Mouse (Mus musculus) cerebellum, adult 2 months (tissue): Measurements from ENCODE around the gene 1700022I11Rik. TPM values are rescaled to one million over a fixed set of nuclear protein-coding genes. Genes with fewer than 3 reads are reported as not detected.
A peak's percentile ranks its signal among the peaks of the same experiment; 100 is the strongest.

Experiments used
- DNase-seq, 2 experiments: peaks; one replicate each; pipeline ENCODE4 v3.0.0; 2021
- H3K27ac ChIP-seq: fragments of 200-500 bp; 2 replicates; pipeline ENCODE4 v1.5.1; 2012; ENCODE audit warnings: low read length, control low read depth, inconsistent platforms; ENCODE audit not compliant: insufficient read depth
- H3K27me3 ChIP-seq: fragments of 200-500 bp; 2 replicates; pipeline ENCODE4 v1.6.1; 2012; ENCODE audit warnings: inconsistent platforms, mild to moderate bottlenecking, low read length, moderate library complexity; ENCODE audit not compliant: control insufficient read depth, insufficient read depth
- H3K4me1 ChIP-seq: fragments of 200-500 bp; 2 replicates; pipeline ENCODE4 v1.6.1; 2011; ENCODE audit warnings: low read length; ENCODE audit not compliant: control insufficient read depth, insufficient read depth
- H3K4me3 ChIP-seq: fragments of 200-500 bp; replicated peaks from 2 replicates; pipeline ENCODE3; 2011; ENCODE audit warnings: mild to moderate bottlenecking, low read depth, low read length, control low read depth; ENCODE audit not compliant: insufficient read depth
- CTCF ChIP-seq: fragments of 200-500 bp; IDR thresholded peaks from 2 replicates; pipeline ENCODE4 v1.5.1; 2011; ENCODE audit warnings: low read depth, mild to moderate bottlenecking, control low read depth, low read length, moderate library complexity, borderline replicate concordance; ENCODE audit not compliant: insufficient read depth
- POLR2A ChIP-seq: fragments of 200-500 bp; IDR thresholded peaks from 2 replicates; pipeline ENCODE4 v1.6.1; 2011; ENCODE audit warnings: low read length, control low read depth, borderline replicate concordance; ENCODE audit not compliant: insufficient read depth
- WGBS: fragments of 180-500 bp; shearing (Covaris S2); methylation state at CpG from one replicate; pipeline ENCODE4 v1.1.7; 2018; 5-methylcytosine and 5-hydroxymethylcytosine counted together
- polyA plus RNA-seq: library from polyadenylated mRNA; depleted of rRNA; stranded (reverse); fragments of >200 nt; gene quantifications from 2 replicates; pipeline ENCODE4 v1.2.3, GENCODE M21; 2012

1700022I11Rik gene
- polyA plus RNA-seq, 1 experiment = not detected

DNA sequence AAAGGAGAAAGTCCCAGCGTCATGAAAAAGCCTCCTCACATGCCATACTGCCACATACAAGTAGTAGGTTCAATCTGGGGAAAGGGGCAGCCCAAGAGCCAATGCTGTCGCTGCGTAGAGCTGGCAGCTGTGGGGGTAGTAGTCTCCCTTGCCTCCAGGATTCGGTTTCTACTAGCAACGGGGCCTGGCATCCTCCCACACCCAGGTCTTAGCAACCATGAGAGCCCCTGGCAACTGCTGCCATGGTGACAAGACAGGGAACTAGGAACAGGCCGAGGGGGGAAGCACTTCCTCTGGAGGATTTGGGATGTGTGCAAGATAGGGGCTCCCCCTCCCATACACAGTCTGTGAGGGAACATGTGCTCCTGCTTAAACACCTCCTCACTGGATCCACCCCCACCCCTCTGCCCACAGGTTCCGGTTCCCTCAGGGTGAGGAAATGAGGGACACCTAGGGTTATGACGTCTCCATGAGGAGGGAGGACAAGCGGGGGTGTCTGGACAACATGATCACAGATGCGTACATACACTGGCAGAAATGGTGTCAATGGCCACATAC, 22.6 kb upstream of the 1700022I11Rik start:
- Histone ChIP-seq H3K27ac (no peak overlapping the region), H3K4me1 (peaks cover 13% of the 10 kb centered on the region), H3K4me3 (no peak overlapping the region), H3K27me3 (no peaks in the 10 kb centered on the region)
- whole genome bisulfite sequencing = 60% methylated on average over 10 of the region's 10 CpGs
- no peak for DNase-seq
- TF ChIP-seq POLR2A (no peak), CTCF (no peak)

DNA sequence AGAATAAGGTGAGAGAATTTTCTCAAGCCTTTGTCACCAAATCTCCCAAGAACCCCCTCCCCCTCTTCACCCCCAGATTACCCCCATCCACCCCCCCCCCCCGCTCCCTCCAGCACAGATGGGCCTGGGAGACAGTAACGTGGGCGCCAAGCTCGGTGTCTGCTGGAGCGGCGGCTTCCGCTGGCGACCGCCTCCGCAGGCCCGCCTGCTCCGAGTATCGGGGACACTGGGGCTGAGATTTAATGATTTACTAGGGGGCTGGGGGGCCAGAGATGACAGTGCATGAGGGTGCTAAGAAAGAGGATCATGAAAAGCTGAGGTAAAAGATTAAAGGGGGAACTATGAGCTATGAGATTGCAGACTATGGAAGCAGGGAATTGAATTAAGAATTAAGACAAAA, 20.9 kb upstream of the 1700022I11Rik start:
- WGBS = 11% methylated on average over 13 of the region's 13 CpGs
- DNase-seq = no peak
- H3K27me3 ChIP-seq = no peaks in the 10 kb centered on the region
- no peak for TF ChIP-seq CTCF
- TF ChIP-seq POLR2A = no peak
- H3K4me1 ChIP-seq = peaks cover 30% of the 10 kb centered on the region
- H3K4me3 ChIP-seq = no peak overlapping the region
- no peak overlapping the region for H3K27ac ChIP-seq

DNA sequence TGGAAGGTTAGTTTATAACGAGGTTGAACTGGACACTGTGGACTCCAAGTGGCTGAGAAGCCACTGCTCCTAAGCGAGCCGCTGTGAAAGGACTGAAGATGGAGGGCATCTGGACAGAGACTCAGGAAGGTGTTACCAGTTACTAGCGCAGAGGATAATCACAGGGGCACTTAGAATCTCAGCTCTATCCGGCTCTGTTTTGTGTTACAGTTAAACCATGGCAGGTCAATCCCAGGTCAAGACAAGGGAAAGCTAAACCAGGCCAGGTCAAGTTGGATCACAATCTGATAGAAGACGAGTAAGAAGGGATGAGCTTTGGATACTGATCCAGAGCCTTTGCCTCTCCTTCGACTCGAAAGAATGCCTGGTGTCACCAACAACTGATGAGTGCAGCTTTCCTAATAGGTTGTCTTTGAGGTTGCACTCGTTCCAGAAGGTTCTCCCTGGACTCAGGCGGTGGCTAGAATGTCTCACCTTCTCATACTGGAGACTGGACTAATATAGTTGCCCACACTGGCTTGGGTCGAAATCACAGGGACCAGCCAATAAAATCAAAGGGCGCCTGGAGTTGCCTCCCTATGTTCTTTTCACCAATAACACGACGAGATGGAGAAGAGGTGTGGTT, 20.2 kb upstream of the 1700022I11Rik start:
- no peak for DNase-seq
- peak overlapping the region; percentile 50 for H3K4me3 ChIP-seq
- 7% methylated on average over 14 of the region's 14 CpGs for WGBS
- H3K27me3 ChIP-seq = no peaks in the 10 kb centered on the region
- peaks cover 35% of the 10 kb centered on the region for H3K4me1 ChIP-seq
- TF ChIP-seq POLR2A (peak; percentile 90; the same call in 1 of the 2 replicates), CTCF (no peak)
- peak overlapping the region; percentile 43 for H3K27ac ChIP-seq

DNA sequence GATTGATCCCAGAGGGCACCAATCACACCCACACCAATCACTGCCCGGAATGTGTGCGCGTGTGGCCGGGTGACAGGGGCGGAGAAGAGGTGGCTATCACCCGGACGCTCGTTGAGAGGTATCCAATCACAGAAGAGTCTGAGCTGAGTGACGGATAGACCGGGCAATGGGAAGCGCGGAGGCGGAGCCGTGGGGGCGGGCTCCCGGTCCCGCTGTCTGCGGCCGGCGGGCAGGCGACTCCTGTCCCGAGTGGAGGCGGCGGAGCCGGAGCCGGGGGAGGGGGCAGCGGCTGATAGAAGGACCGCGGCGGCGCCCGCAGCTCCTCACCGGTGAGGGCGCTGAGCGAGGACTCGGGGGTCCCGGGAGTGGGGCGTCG, 19.7 kb upstream of the 1700022I11Rik start, which contains the start of gene Dnajb5:
TSS of gene Dnajb5 (plus strand) at position 139 of the 376 bp plus-strand sequence.
- TF ChIP-seq CTCF (no peak), POLR2A (peak; percentile 37; the same call in 1 of the 2 replicates)
- H3K4me3 ChIP-seq = peak within 1 kb of the TSS; percentile 69
- peak; percentile 100 for DNase-seq
- H3K27me3 ChIP-seq = no peaks in the 10 kb centered on the region
- peak within 1 kb of the TSS; percentile 90 for H3K27ac ChIP-seq
- peaks cover 39% of the 10 kb centered on the region for H3K4me1 ChIP-seq
- under 1% methylated on average over 39 of the region's 39 CpGs for WGBS

DNA sequence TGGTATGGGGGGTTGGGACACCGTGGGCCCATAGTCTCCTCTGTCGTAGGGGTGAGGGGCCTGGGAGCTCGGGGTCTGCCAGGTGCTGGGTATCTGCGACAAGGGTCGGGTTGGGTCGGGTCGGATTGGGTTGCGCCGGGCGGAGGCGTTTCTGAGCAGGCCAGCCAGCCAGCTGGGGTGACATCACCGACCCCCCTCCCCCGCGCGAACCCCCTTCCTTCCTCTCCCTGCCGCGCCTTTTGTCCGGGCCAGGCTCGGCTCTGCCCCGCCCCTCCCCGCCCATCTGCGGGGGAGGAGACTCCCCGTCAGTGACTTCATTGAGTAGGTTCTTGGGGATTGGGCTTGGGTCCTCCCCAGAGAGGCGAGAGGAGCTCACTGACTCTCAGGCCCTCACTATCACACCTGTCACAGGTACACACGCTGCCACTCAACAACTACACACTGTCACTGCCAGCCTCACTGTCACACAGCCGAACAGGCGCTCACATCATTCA, 19.3 kb upstream of the 1700022I11Rik start:
- peak; percentile 81 to 86 for DNase-seq
- peaks cover 41% of the 10 kb centered on the region for H3K4me1 ChIP-seq
- under 1% methylated on average over 23 of the region's 27 CpGs for WGBS
- H3K4me3 ChIP-seq = peak overlapping the region; percentile 69
- no peaks in the 10 kb centered on the region for H3K27me3 ChIP-seq
- peak overlapping the region; percentile 90 for H3K27ac ChIP-seq
- TF ChIP-seq CTCF (no peak), POLR2A (0 out of 2 replicates have a peak, but pooled peaks have one; percentile 17)

DNA sequence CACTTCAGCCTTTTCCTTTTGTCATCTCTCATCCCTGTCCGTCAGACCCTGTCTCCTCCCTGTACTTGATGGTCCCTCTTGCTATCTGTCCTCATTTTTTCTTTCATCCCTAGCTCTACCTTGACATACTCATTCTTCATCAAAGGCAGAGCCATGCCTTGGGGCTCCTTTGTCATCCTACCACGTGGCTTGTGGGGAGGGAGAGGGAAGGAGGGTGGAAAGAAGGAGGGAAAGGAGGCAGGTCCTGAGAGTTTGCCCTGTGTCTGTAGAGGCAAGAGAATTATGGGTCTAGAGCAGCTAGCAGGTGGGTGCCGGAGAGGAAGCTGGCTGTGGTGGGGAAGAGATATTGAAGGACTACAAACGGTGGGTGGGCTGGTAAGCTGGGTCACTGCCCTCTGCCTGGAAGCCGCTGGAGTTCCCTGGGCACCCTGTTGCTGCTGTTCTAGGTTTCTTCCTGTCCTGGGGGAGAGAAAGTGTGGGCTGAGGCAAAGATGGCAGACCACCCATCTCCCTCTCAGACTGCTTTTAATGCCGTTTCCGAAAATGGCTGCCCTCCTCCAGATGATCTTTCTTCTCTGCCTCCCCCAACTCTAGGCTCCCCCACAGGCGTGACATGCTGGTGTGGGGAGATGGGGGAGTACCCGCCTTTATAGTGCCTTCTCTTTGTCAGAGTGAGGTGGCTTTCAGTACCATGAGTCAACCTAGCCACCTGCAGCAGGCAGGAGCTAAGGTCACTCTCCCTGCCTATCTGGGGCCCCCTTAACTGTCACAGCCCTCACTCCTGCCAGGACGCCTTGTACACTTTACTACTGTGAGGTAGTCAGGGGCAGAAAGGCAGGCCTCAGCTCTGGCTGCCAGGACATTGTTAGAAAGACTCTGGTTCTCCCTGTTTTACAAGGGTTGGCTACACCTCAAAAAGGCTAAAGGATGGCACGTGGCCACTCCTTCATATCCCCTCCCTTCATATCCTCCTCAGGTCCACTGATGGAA, 17.9 kb upstream of the 1700022I11Rik start:
- H3K4me3 ChIP-seq = peak overlapping the region; percentile 69
- no peak for DNase-seq
- peaks cover 38% of the 10 kb centered on the region for H3K4me1 ChIP-seq
- peak overlapping the region; percentile 62 for H3K27ac ChIP-seq
- H3K27me3 ChIP-seq = no peaks in the 10 kb centered on the region
- no peak for TF ChIP-seq POLR2A
- TF ChIP-seq CTCF = no peak
- 35% methylated on average over 11 of the region's 11 CpGs for WGBS

DNA sequence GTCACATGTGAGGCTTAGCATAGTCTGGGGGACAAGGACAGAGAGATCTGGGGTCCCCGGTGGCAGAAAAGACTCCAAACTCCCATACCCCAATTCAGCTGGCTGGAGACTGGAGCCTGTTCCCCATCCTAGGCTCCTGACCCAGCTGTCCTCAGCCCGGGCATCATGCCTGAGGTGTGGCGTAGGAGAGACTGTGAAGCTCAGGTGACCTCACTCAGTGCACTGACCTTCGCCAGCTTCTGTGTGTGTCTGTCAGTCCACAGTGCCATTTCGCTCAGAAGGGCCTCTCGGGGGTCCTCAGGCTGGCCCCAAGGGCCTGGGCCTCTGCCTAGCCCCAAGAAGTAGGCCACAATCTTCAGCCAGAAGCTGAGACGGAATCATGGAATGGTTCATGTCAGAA, 16.8 kb upstream of the 1700022I11Rik start:
- peaks cover 38% of the 10 kb centered on the region for H3K4me1 ChIP-seq
- DNase-seq = no peak
- H3K27ac ChIP-seq = peak overlapping the region; percentile 62
- H3K4me3 ChIP-seq = no peak overlapping the region
- H3K27me3 ChIP-seq = no peaks in the 10 kb centered on the region
- TF ChIP-seq POLR2A (no peak), CTCF (no peak)
- WGBS = 59% methylated on average over 7 of the region's 7 CpGs
